Mouse (Mus musculus): ENCODE measurements around the gene Tpx2. TPM values are rescaled to one million over a fixed set of nuclear protein-coding genes. Genes with fewer than 3 reads are reported as not detected.
A peak's percentile ranks its signal among the peaks of the same experiment; 100 is the strongest.

Gene Tpx2
- polyA plus RNA-seq, 1 experiment from 2014 or later, result 147 TPM

GRCm38 (mm10) chr2:152847057-152847814 lies 528 bp upstream of the Tpx2 start:
- no peaks in the 10 kb centered on the region for H3K9me3 ChIP-seq (replicated peaks)
- H3K36me3 ChIP-seq, result peaks cover 34% of the 10 kb centered on the region
- 25% methylated on average over 3 of the region's 3 CpGs for WGBS
- H3K4me3 ChIP-seq, result peak overlapping the region; percentile 97
- no peak for DNase-seq (ENCODE audit: low spot score)
- peak overlapping the region; percentile 96 for H3K27ac ChIP-seq
- H3K4me1 ChIP-seq, result peaks cover 18% of the 10 kb centered on the region
- H3K27me3 ChIP-seq (ENCODE audit: low read depth, poor library complexity, severe bottlenecking), result no peaks in the 10 kb centered on the region

- H3K27me3 ChIP-seq (ENCODE audit: low read depth, poor library complexity, severe bottlenecking), result no peaks in the 10 kb centered on the region
- 9% methylated on average over 2 of the region's 2 CpGs for WGBS
- H3K4me1 ChIP-seq, result peaks cover 18% of the 10 kb centered on the region
- no peaks in the 10 kb centered on the region for H3K9me3 ChIP-seq (replicated peaks)
- H3K27ac ChIP-seq, result peak overlapping the region; percentile 96
- peak overlapping the region; percentile 97 for H3K4me3 ChIP-seq
- H3K36me3 ChIP-seq, result peaks cover 46% of the 10 kb centered on the region
- no peak for DNase-seq (ENCODE audit: low spot score)
Observed at GRCm38 (mm10) chr2:152848466-152848865, 702 bp downstream of the Tpx2 start.

GRCm38 (mm10) chr2:152859501-152859900 lies 11.7 kb downstream of the Tpx2 start:
- Histone ChIP-seq H3K27ac (no peak overlapping the region), H3K27me3 (ENCODE audit: low read depth, poor library complexity, severe bottlenecking) (no peaks in the 10 kb centered on the region), H3K4me1 (no peaks in the 10 kb centered on the region), H3K36me3 (peaks cover 99% of the 10 kb centered on the region), H3K9me3 (replicated peaks) (no peaks in the 10 kb centered on the region), H3K4me3 (no peak overlapping the region)
- DNase-seq (ENCODE audit: low spot score), result no peak
- WGBS, result 82% methylated on average over 3 of the region's 3 CpGs

- peaks cover 99% of the 10 kb centered on the region for H3K36me3 ChIP-seq
- no peaks in the 10 kb centered on the region for H3K4me1 ChIP-seq
- 93% methylated on average over 1 of the region's 1 CpGs for WGBS
- no peak overlapping the region for H3K27ac ChIP-seq
- DNase-seq (ENCODE audit: low spot score), result no peak
- no peak overlapping the region for H3K4me3 ChIP-seq
- no peaks in the 10 kb centered on the region for H3K27me3 ChIP-seq (ENCODE audit: low read depth, poor library complexity, severe bottlenecking)
- no peaks in the 10 kb centered on the region for H3K9me3 ChIP-seq (replicated peaks)
Observed at GRCm38 (mm10) chr2:152861891-152862290, 14.1 kb downstream of the Tpx2 start.

GRCm38 (mm10) chr2:152862638-152863037 lies 14.9 kb downstream of the Tpx2 start:
- H3K36me3 ChIP-seq, result peaks cover 99% of the 10 kb centered on the region
- no peaks in the 10 kb centered on the region for H3K9me3 ChIP-seq (replicated peaks)
- no peak overlapping the region for H3K27ac ChIP-seq
- no peaks in the 10 kb centered on the region for H3K4me1 ChIP-seq
- no peak overlapping the region for H3K4me3 ChIP-seq
- DNase-seq (ENCODE audit: low spot score), result no peak
- H3K27me3 ChIP-seq (ENCODE audit: low read depth, poor library complexity, severe bottlenecking), result no peaks in the 10 kb centered on the region
- WGBS, result 87% methylated on average over 3 of the region's 3 CpGs

GRCm38 (mm10) chr2:152863346-152863745 lies 15.6 kb downstream of the Tpx2 start:
- WGBS, result 96% methylated on average over 6 of the region's 6 CpGs
- no peaks in the 10 kb centered on the region for H3K27me3 ChIP-seq (ENCODE audit: low read depth, poor library complexity, severe bottlenecking)
- DNase-seq (ENCODE audit: low spot score), result no peak
- H3K4me1 ChIP-seq, result no peaks in the 10 kb centered on the region
- H3K4me3 ChIP-seq, result no peak overlapping the region
- no peak overlapping the region for H3K27ac ChIP-seq
- H3K9me3 ChIP-seq (replicated peaks), result no peaks in the 10 kb centered on the region
- H3K36me3 ChIP-seq, result peaks cover 99% of the 10 kb centered on the region

- H3K36me3 ChIP-seq, result peaks cover 97% of the 10 kb centered on the region
- 89% methylated on average over 3 of the region's 3 CpGs for WGBS
- no peaks in the 10 kb centered on the region for H3K9me3 ChIP-seq (replicated peaks)
- no peak overlapping the region for H3K27ac ChIP-seq
- H3K4me3 ChIP-seq, result no peak overlapping the region
- no peaks in the 10 kb centered on the region for H3K4me1 ChIP-seq
- H3K27me3 ChIP-seq (ENCODE audit: low read depth, poor library complexity, severe bottlenecking), result no peaks in the 10 kb centered on the region
- no peak for DNase-seq (ENCODE audit: low spot score)
Observed at GRCm38 (mm10) chr2:152878239-152878638, 30.5 kb downstream of the Tpx2 start.

- no peaks in the 10 kb centered on the region for H3K4me1 ChIP-seq
- WGBS, result 95% methylated on average over 13 of the region's 13 CpGs
- H3K27me3 ChIP-seq (ENCODE audit: low read depth, poor library complexity, severe bottlenecking), result no peaks in the 10 kb centered on the region
- no peak overlapping the region for H3K4me3 ChIP-seq
- H3K36me3 ChIP-seq, result peaks cover 97% of the 10 kb centered on the region
- H3K9me3 ChIP-seq (replicated peaks), result no peaks in the 10 kb centered on the region
- DNase-seq (ENCODE audit: low spot score), result no peak
- H3K27ac ChIP-seq, result no peak overlapping the region
Observed at GRCm38 (mm10) chr2:152880898-152881297, 33.1 kb downstream of the Tpx2 start.

GRCm38 (mm10) chr2:152884101-152884645 lies 36.4 kb downstream of the Tpx2 start:
- no peak overlapping the region for H3K4me3 ChIP-seq
- no peaks in the 10 kb centered on the region for H3K4me1 ChIP-seq
- H3K9me3 ChIP-seq (replicated peaks), result no peaks in the 10 kb centered on the region
- WGBS, result 96% methylated on average over 6 of the region's 6 CpGs
- H3K27me3 ChIP-seq (ENCODE audit: low read depth, poor library complexity, severe bottlenecking), result no peaks in the 10 kb centered on the region
- no peak overlapping the region for H3K27ac ChIP-seq
- peaks cover 99% of the 10 kb centered on the region for H3K36me3 ChIP-seq
- DNase-seq (ENCODE audit: low spot score), result peak; percentile 26

- Histone ChIP-seq H3K27me3 (ENCODE audit: low read depth, poor library complexity, severe bottlenecking) (no peaks in the 10 kb centered on the region), H3K4me3 (no peak overlapping the region), H3K27ac (no peak overlapping the region), H3K4me1 (no peaks in the 10 kb centered on the region), H3K36me3 (peaks cover 97% of the 10 kb centered on the region), H3K9me3 (replicated peaks) (no peaks in the 10 kb centered on the region)
- 87% methylated on average over 3 of the region's 3 CpGs for WGBS
- DNase-seq (ENCODE audit: low spot score), result peak; percentile 23
Observed at GRCm38 (mm10) chr2:152887230-152887629, 39.5 kb downstream of the Tpx2 start.

- Histone ChIP-seq H3K27me3 (ENCODE audit: low read depth, poor library complexity, severe bottlenecking) (no peaks in the 10 kb centered on the region), H3K36me3 (peaks cover 97% of the 10 kb centered on the region), H3K4me3 (no peak overlapping the region), H3K9me3 (replicated peaks) (no peaks in the 10 kb centered on the region), H3K27ac (no peak overlapping the region), H3K4me1 (no peaks in the 10 kb centered on the region)
- WGBS, result 93% methylated on average over 5 of the region's 5 CpGs
- DNase-seq (ENCODE audit: low spot score), result no peak
Observed at GRCm38 (mm10) chr2:152888774-152889173, 41.0 kb downstream of the Tpx2 start.

GRCm38 (mm10) chr2:152895834-152896233 lies 48.1 kb downstream of the Tpx2 start:
- Histone ChIP-seq H3K9me3 (replicated peaks) (no peaks in the 10 kb centered on the region), H3K36me3 (peaks cover 82% of the 10 kb centered on the region), H3K27ac (no peak overlapping the region), H3K4me3 (no peak overlapping the region), H3K27me3 (ENCODE audit: low read depth, poor library complexity, severe bottlenecking) (no peaks in the 10 kb centered on the region), H3K4me1 (no peaks in the 10 kb centered on the region)
- WGBS, result 96% methylated on average over 9 of the region's 9 CpGs
- no peak for DNase-seq (ENCODE audit: low spot score)

- no peak overlapping the region for H3K4me3 ChIP-seq
- WGBS, result 83% methylated on average over 3 of the region's 3 CpGs
- peaks cover 4% of the 10 kb centered on the region; the same call in 1 of the 2 replicates for H3K4me1 ChIP-seq
- peaks cover 71% of the 10 kb centered on the region for H3K36me3 ChIP-seq
- no peak for DNase-seq (ENCODE audit: low spot score)
- H3K27me3 ChIP-seq (ENCODE audit: low read depth, poor library complexity, severe bottlenecking), result no peaks in the 10 kb centered on the region
- H3K9me3 ChIP-seq (replicated peaks), result no peaks in the 10 kb centered on the region
- no peak overlapping the region for H3K27ac ChIP-seq
Observed at GRCm38 (mm10) chr2:152896926-152897325, 49.2 kb downstream of the Tpx2 start.
